Mouse (Mus musculus) heart, embryonic 10.5 days (tissue): ENCODE data around the gene Spp2. TPM values are rescaled to one million over a fixed set of nuclear protein-coding genes. Genes with fewer than 3 reads are reported as not detected.

Source experiments
- DNase-seq: peaks from one replicate; pipeline ENCODE4 v3.0.0-alpha.2; 2017; ENCODE audit warnings: low spot score
- H3K27ac ChIP-seq: fragments of 300-500 bp; sonication (generic); 2 replicates; pipeline ENCODE4 v1.5.1; 2016; ENCODE audit warnings: mild to moderate bottlenecking
- H3K27me3 ChIP-seq: fragments of 300-500 bp; sonication (generic); 2 replicates; pipeline ENCODE4 v1.6.1; 2016; ENCODE audit warnings: mild to moderate bottlenecking; ENCODE audit not compliant: poor library complexity, insufficient read depth, severe bottlenecking
- H3K36me3 ChIP-seq: fragments of 300-500 bp; sonication (generic); 2 replicates; pipeline ENCODE4 v1.6.1; 2016; ENCODE audit warnings: mild to moderate bottlenecking, moderate library complexity
- H3K4me1 ChIP-seq: fragments of 300-500 bp; sonication (generic); 2 replicates; pipeline ENCODE4 v1.6.1; 2016; ENCODE audit warnings: mild to moderate bottlenecking
- H3K4me3 ChIP-seq: fragments of 300-500 bp; sonication (generic); 2 replicates; pipeline ENCODE4 v1.5.1; 2016; ENCODE audit warnings: mild to moderate bottlenecking, moderate library complexity
- H3K9me3 ChIP-seq: fragments of 300-500 bp; sonication (generic); 2 replicates; pipeline ENCODE4 v1.6.1; 2016; ENCODE audit warnings: mild to moderate bottlenecking, moderate library complexity
- WGBS: fragments of 180-500 bp; shearing (Covaris S2); methylation state at CpG from one replicate; pipeline ENCODE4 v1.1.7; 2016; 5-methylcytosine and 5-hydroxymethylcytosine counted together
- polyA plus RNA-seq: library from polyadenylated mRNA; unstranded; fragments of >200 nt; fragmentation: Nextera tagmentation; extraction: Ambion mirVana; gene quantifications from 2 replicates; pipeline ENCODE4 v1.2.1, GENCODE M21; 2016

The Spp2 gene
- polyA plus RNA-seq, 1 experiment from 2014 or later: 7.4 TPM

- no peaks in the 10 kb centered on the region for H3K36me3 ChIP-seq
- no peaks in the 10 kb centered on the region for H3K9me3 ChIP-seq
- DNase-seq: no peak
- no peak overlapping the region for H3K27ac ChIP-seq
- peaks cover 8% of the 10 kb centered on the region; the same call in 1 of the 2 replicates for H3K27me3 ChIP-seq
- H3K4me1 ChIP-seq: no peaks in the 10 kb centered on the region
- H3K4me3 ChIP-seq: no peak overlapping the region
- whole genome bisulfite sequencing: 80% methylated on average over 10 of the region's 10 CpGs
These were observed 15.3 kb downstream of the Spp2 start for GRCm38 (mm10) chr1:88422045-88422444.

- H3K27me3 ChIP-seq: peaks cover 8% of the 10 kb centered on the region; the same call in 1 of the 2 replicates
- no peaks in the 10 kb centered on the region for H3K36me3 ChIP-seq
- H3K9me3 ChIP-seq: no peaks in the 10 kb centered on the region
- no peaks in the 10 kb centered on the region for H3K4me1 ChIP-seq
- DNase-seq: no peak
- H3K27ac ChIP-seq: no peak overlapping the region
- 75% methylated on average over 7 of the region's 7 CpGs for WGBS
- H3K4me3 ChIP-seq: no peak overlapping the region
These were observed 16.2 kb downstream of the Spp2 start for GRCm38 (mm10) chr1:88422846-88423395.

DNA sequence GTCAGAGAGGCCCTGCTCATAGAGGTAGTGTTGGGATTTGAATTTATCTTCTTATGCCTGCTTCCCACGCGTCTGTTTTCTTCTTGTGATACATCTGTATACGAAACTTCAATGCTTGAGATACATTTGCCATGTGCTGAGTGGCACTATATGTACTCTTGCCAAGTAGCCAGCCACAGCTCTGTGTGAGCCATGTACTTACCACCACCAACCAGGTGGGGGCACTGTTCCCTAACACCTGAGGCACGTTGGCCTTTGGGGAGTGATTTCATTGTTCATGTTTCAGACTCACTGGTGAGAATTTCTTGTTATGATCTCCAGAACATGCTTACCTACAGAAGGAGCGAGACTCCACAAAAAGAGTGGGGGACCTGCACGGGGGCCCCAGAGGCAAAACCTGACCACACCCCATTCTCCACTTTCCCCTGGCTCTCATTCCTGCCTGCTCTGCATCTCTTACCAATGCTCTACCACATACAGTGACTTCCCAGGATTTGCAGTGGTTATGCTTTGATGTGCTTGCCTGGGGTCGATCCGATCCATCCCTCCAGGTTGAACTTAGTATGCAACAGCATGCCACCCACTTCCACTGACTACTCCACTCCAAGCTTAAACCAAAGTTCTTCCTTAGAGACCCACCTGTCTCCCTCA, 18.0 kb downstream of the Spp2 start:
- WGBS: 26% methylated on average over 8 of the region's 8 CpGs
- no peaks in the 10 kb centered on the region for H3K9me3 ChIP-seq

GRCm38 (mm10) chr1:88427987-88428741, 21.4 kb downstream of the Spp2 start:
- H3K4me1 ChIP-seq: no peaks in the 10 kb centered on the region
- no peak for DNase-seq
- WGBS: 73% methylated on average over 11 of the region's 11 CpGs

More for the DNA sequence above, 18.0 kb downstream of the Spp2 start:
- H3K36me3 ChIP-seq: no peaks in the 10 kb centered on the region
- H3K4me3 ChIP-seq: no peak overlapping the region
- peaks cover 8% of the 10 kb centered on the region; the same call in 1 of the 2 replicates for H3K27me3 ChIP-seq
- no peak overlapping the region for H3K27ac ChIP-seq
- no peaks in the 10 kb centered on the region for H3K4me1 ChIP-seq
- DNase-seq: peak; percentile 80

DNA sequence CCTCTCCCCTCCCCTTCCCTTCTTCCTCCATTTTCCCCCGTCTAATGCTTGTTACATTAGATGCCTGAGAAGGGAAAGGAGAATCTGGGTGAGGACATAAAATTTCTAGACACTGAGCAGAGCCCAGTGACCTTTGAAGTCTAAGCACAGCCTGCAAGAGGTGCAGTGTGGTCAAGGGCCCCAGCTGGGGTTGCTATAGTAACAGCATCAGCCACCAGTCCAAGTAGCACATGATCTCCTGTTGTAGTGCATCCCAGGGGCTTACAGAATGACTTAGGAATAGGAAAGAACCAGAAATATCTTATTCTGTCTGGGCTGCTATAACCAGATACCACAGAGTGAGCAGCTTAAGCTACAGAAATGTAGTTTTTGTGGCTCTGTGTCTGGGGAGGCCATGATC, 22.7 kb downstream of the Spp2 start:
- Histone ChIP-seq H3K36me3 (no peaks in the 10 kb centered on the region), H3K9me3 (no peaks in the 10 kb centered on the region), H3K27ac (no peak overlapping the region), H3K4me3 (no peak overlapping the region), H3K27me3 (peaks cover 8% of the 10 kb centered on the region; the same call in 1 of the 2 replicates), H3K4me1 (no peaks in the 10 kb centered on the region)
- WGBS: 67% methylated on average over 1 of the region's 1 CpGs
- DNase-seq: no peak

More at GRCm38 (mm10) chr1:88427987-88428741, 21.4 kb downstream of the Spp2 start:
- Histone ChIP-seq H3K27me3 (peaks cover 8% of the 10 kb centered on the region; the same call in 1 of the 2 replicates), H3K4me3 (no peak overlapping the region), H3K36me3 (no peaks in the 10 kb centered on the region), H3K27ac (no peak overlapping the region), H3K9me3 (no peaks in the 10 kb centered on the region)

DNA sequence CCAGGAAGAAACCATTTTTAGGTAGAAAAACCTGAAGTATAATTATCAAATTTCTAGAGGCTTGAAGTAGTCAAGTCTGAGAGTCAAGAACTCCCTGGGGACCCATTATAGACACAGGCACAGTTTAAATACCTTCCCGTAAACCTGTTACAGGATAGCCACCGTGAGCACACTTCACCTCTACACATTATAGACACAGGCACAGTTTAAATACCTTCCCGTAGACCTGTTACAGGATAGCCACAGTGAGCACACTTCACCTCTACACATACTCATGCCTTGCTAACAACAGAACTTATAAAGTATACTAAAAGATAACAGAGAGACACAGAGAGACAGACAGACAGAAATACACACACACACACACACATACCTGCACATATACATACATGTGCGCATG, 24.5 kb downstream of the Spp2 start:
- WGBS: 79% methylated on average over 4 of the region's 4 CpGs
- H3K27ac ChIP-seq: no peak overlapping the region
- H3K36me3 ChIP-seq: no peaks in the 10 kb centered on the region

DNA sequence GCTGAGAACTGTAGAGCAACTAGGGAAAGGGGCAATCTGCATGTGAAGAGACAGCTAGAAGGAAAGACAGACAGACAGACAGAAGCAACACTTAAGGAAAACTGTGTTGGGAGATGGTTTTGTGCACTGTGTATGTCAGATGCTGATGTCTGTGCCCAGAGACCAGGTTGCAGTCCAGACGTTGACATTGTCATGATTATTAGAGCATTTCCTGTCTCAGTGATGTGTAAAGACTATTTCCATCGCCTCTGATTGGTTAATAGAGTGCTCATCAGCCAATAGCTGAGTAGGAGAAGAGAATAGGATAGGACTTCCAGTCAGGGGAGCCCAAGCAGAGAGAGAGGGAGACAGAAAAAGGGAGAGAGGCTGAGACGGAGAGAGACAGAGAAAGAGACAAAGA, 25.8 kb downstream of the Spp2 start:
- Histone ChIP-seq H3K4me3 (no peak overlapping the region), H3K36me3 (no peaks in the 10 kb centered on the region), H3K9me3 (no peaks in the 10 kb centered on the region), H3K27me3 (no peaks in the 10 kb centered on the region), H3K27ac (no peak overlapping the region), H3K4me1 (no peaks in the 10 kb centered on the region)
- DNase-seq: no peak
- 52% methylated on average over 3 of the region's 3 CpGs for WGBS

More for the DNA sequence above, 24.5 kb downstream of the Spp2 start:
- no peak for DNase-seq
- H3K4me1 ChIP-seq: no peaks in the 10 kb centered on the region
- no peaks in the 10 kb centered on the region for H3K9me3 ChIP-seq
- no peaks in the 10 kb centered on the region for H3K27me3 ChIP-seq
- no peak overlapping the region for H3K4me3 ChIP-seq

DNA sequence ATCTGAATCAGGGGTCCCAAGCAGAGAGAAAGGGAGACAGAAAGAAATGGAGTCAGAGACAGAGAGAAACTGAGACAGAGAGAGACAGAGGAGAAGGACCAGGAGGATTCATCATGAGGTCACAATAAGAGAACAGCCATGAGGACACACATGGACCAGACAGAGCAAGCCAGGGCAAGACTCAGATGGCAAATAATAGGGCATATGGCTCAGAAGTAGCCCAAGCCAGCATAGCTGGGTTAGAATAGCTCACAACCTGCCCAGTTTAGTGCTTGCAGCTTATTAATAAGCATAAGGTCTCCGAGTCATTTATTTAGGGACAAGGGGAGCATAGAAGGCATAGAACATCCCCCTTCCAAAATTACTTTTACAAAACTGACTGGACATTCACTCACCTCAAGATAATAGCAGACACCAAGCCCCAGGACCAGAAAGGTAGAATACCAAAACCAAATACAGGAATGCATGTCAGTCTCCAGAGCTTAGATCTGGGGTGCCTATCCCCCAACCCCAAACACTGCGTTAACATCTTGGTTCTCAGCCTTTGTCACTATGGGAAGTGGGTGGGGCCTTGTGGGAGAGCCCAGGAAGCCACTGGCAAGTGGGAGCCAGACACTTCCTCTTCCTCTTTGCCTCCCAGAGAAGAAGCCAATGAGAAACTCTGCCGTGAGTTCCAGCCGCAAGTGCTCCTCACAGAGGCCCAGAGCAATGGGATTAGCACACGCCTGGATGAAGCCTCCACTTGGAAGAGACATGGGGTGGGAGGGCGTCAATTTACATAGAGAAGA, 26.5 kb downstream of the Spp2 start:
- Histone ChIP-seq H3K36me3 (no peaks in the 10 kb centered on the region), H3K27me3 (no peaks in the 10 kb centered on the region), H3K27ac (no peak overlapping the region), H3K4me1 (no peaks in the 10 kb centered on the region), H3K4me3 (no peak overlapping the region), H3K9me3 (no peaks in the 10 kb centered on the region)
- 62% methylated on average over 6 of the region's 6 CpGs for WGBS
- no peak for DNase-seq

DNA sequence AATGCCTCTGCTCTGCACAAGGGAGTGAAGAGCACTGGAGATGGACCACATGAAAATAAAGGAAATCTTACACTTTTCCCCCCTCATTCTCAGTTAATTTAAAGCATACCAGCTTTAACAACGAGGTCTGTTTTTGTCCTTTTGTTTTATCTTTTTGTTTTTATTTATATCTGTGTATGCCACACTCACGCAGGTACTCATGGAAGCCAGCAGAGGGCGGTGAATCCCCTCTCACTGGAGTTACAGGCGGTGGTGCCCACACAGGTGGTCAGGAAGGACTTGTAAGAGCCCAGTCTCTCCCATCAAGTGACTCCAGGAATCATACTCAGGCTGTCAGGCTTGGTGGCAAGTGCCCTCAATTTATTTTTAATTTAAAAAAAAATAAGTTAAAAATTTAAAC, 27.3 kb downstream of the Spp2 start:
- Histone ChIP-seq H3K27ac (no peak overlapping the region), H3K4me1 (no peaks in the 10 kb centered on the region), H3K9me3 (no peaks in the 10 kb centered on the region), H3K27me3 (no peaks in the 10 kb centered on the region), H3K4me3 (no peak overlapping the region), H3K36me3 (no peaks in the 10 kb centered on the region)
- no peak for DNase-seq
- WGBS: 63% methylated on average over 4 of the region's 4 CpGs

DNA sequence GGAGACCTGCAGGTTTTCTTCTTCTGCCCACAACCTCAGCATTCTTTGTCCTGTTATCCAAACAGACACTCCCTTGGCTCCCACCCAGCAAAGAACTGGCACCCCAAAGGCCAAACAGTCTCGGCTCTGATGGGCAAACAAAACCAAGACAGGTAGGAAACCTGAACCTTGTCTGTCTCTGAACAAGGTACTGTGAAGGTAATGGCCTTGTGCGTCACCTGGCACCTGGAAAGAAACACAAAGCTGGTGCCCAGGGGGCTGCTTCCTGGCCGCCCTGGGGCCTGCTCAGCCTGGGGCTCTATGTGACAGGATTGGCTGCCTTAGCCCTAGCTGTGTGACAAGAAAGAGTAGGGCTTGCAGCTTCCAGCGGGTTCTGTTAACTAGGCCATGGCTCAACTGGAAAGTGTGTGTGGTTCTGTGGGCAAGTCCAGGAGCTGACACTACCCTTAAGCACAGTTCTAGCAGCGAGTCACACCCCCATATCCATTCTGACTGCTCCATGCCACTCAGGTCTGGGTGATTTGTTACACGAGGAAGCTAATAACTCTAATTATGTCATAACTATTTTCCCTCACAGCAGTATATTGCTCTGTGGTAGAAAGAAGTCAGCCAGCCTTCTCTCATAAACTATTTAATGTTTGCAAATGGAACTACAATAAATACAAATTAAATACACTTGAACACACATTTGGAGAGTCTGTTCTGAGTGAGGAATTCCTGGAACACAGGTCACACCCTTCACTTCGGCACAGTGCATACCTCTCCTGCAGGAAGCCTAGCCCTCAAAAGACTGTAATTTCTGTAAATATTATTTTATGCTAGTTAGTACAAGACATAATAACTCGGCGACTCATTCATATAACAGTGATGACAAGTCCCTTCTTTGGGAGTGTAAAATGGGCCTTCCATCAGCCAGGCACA, 30.7 kb downstream of the Spp2 start:
- Histone ChIP-seq H3K4me3 (no peak overlapping the region), H3K27me3 (no peaks in the 10 kb centered on the region), H3K27ac (no peak overlapping the region), H3K36me3 (no peaks in the 10 kb centered on the region), H3K9me3 (no peaks in the 10 kb centered on the region), H3K4me1 (no peaks in the 10 kb centered on the region)
- 74% methylated on average over 9 of the region's 9 CpGs for WGBS
- no peak for DNase-seq

DNA sequence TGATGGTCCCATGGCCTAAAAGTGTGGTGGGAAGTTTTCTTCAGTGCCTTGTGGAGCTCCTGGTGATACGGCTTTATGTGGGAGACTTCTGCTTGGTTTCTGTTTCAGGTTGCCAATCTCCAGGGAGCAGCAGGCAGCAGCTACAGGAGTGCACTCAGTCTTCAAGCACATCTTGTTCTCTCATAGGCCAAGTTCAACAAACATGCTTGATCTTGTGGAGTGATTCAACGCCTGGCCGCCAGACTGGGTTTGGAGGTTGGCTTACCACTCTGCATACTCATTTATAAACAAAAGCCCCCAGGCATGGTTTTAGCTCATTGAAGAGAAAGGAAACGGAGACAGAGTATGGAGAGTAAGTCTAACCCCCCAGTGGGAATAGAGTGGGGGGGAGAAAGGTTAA, 36.6 kb downstream of the Spp2 start:
- Histone ChIP-seq H3K9me3 (no peaks in the 10 kb centered on the region), H3K4me3 (no peak overlapping the region), H3K27ac (no peak overlapping the region), H3K36me3 (no peaks in the 10 kb centered on the region), H3K27me3 (no peaks in the 10 kb centered on the region), H3K4me1 (peaks cover 4% of the 10 kb centered on the region; the same call in 1 of the 2 replicates)
- no peak for DNase-seq
- WGBS: 77% methylated on average over 4 of the region's 4 CpGs

DNA sequence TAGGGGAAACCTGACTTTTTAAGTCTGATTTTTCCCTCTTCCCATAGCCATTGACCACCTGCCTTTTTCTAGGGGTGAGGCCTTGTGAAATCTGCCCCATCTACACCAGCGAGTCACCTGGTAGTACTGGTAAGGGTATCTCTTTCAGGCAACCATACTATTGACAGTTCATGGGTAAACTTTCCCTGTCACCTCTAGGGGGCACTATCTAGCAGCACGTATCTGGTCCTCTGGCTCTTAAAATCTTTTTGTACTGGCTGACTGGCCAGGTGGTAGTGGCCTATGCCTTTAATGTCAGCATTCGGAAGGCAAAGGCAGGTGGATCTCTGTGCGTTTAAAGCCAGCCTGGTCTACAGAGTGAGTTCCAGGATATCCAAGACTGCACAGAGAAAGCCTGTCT, 38.6 kb downstream of the Spp2 start:
- no peak for DNase-seq
- H3K36me3 ChIP-seq: no peaks in the 10 kb centered on the region
- peaks cover 4% of the 10 kb centered on the region; the same call in 1 of the 2 replicates for H3K4me1 ChIP-seq
- H3K9me3 ChIP-seq: no peaks in the 10 kb centered on the region
- H3K27me3 ChIP-seq: no peaks in the 10 kb centered on the region
- H3K27ac ChIP-seq: no peak overlapping the region
- WGBS: 74% methylated on average over 4 of the region's 4 CpGs
- no peak overlapping the region for H3K4me3 ChIP-seq
